Mouse (Mus musculus): ENCODE data around the gene Zc3h15.
"Not testable (repeated sequence)": the region's sequence is repeated elsewhere in the genome, so short reads cannot be mapped to it uniquely, and the experiment has no call there.

Gene Zc3h15

DNA sequence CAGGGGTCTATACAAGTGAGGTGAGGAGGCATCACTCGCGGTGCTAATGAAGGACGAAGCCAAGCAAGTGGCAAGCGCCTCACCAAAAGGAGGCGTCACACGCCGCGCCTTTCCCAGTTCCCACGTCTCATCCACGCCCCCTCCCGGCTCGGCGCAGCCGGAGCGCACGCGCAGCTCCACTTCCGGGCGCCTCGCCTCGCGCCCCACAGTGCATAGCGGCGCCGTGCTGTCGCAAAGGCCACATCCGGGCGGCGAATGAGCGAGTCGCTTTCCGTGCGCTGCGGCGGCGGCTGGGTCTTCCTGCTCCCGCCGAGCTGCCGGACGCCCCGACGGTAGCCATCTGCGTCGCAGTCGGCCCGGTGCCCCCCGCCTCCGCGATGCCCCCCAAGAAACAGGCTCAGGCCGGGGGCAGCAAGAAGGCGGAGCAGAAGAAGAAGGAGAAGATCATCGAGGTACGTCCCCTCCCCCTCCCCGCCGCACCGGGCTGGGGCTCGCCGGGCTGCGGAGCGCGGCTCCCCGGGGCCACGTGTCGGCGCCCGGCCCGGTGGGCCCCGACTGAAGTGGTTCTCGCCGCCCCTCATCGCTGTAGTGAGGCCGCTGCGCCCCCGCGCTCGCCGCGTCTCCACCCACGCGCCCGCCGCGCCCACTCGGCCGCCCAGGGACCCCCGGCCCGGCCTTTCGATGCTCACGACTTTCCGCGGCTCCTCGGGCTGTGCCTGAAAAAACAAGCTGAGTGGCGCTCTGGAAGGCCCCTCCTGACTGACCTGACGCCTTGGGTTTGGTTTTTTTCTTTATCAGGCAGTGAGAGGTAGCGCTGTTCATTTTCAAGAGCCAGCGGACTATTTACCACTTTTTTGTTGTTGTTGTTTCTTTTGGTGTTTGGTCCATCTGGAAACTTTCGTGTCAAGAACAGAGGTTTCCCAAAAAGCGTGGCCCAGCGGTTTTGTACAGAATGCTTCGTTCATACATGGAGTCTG is at the start of gene Zc3h15:
Gene Zc3h15 (plus strand): TSS at position 160 of the 977 bp plus-strand sequence.
- peak; percentile 87 to 88 for DNase-seq

DNA sequence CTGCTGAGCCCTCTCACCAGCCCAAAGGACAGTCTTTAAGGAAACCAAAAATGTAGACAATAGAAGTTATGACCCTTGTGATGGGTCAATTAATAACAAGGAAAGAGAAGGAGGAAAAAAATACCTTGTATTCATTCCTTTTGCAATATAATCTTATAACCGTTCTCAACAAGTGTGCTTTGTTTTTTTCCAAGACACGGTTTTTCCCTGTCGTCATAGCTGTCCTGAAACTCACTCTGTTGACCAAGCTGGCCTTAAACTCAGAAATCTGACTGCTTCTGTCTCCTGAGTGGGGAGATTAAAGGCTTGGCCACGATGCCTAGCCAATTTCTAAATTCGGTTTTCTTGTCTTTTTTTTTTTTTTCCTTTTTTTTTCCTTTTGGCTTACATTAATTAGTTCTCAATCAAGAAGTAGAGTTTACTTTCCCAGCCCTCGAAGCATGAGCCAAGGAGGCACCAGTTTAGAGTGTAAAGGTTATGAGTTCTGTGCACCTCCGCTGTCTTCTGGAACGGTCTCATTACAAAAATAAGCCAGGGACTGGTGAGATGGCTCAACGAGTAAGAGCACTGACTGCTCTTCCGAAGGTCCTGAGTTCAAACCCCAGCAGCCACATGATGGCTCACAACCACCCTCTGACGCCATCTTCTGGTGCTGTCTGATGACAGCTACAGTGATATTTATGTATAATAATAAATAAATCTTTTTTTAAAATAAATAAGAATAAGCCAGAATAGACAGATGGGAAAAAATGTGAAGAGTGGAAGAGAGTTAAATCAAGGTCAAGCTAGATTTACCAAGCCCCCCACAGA is 23.5 kb upstream of the Zc3h15 start:
- DNase-seq, result no peak

DNA sequence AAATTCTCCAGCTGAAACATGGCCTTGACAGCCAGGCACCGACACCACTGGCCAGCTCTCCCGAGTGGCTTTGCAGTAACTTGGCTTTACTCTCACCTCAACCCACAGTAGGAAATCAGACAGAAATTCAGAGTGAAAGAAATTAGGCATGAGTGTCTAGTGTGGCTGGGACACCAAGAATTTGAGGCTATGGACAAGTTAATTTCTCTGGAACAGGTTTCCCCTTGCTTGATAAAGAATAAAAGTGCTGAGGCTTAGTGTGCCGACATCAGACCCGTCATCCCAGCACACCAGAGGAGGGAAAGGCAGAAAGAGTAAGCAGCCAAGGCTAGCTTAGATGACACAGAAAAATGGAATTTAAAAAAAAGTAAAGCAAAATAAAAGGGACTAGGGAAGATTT is 22.7 kb upstream of the Zc3h15 start:
- no peak for DNase-seq

GRCm38 (mm10) chr2:83622792-83623191 is 21.4 kb upstream of the Zc3h15 start:
- no peak for DNase-seq

DNA sequence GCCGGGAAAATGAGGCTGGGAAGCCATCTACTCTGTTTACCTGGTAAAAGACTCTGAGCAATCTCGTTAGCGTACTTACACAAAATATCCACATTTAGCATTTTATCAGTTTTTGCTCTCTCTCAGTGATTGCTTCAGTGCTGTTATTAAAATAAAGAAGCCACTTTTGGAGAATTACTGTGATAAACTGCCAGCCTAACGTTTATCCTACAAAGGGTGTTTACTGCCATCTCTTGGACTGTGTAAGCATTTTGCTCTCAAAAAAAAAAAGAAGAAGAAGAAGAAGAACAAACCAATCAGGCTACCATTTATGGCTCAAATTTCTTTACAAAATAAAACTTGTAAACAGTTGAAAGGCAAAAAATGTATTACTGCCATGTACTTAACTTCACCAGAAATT is 20.2 kb upstream of the Zc3h15 start:
- DNase-seq, result no peak

GRCm38 (mm10) chr2:83625226-83626108 is 18.8 kb upstream of the Zc3h15 start:
- peak; percentile 21 to 23 for DNase-seq

DNA sequence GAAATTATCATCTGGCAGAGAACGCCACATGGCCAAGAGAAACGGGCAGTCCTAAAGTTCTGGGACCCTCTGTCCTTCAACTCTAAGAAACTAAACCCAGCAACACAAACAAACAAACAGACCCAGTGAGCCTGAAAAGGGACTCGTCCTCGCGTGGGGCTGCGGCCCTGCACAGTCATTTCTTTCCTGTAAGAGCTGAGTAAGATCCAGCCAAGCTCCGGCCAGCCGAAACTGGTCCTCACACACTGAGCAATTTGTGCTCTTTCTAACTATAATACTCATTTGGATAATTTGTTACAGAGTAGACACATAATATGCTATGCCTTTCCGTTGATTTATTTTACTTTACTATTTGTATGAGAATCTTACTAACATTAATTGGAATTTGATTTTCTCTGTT is 17.4 kb upstream of the Zc3h15 start:
- no peak for DNase-seq

DNA sequence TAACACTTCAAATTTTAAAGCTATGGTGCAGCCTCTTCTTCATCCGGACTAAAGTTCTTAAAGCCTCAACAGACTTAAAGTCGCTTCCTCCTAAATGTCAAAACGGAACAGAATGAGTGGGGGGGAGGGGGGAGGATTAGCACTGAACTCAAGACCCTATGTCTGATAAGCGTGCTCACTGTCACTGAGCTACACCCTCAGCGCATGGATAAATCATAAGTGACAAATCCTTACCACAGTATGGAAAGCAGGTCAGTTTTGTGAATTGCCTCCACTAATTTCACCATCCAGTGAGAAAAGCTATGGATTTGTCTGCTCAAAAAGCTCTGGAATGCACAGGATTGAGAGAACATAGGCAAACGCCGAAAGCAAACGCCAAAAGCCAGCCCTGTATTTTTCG is 16.7 kb upstream of the Zc3h15 start:
- no peak for DNase-seq

DNA sequence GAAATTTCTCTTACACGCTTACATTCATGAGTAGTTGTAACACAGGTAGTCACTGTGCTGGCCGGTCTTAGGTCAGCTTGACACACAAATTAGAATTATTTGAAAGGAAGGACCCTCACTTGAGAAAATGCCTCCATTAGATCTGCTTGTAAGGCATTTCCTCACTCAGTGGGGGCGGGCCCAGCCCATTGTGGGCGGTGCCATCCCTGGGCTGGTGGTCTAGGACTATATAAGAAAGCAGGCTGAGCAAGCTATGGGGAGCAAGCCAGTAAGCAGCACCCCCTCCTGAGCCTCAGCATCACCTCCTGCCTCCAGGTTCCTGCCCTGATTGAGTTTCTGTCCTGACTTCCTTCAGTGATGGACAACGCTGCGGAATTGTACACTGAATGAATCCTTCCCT is 16.3 kb upstream of the Zc3h15 start:
- DNase-seq, result no peak

- no peak for DNase-seq
These were observed 2.2 kb upstream of the Zc3h15 start for GRCm38 (mm10) chr2:83641993-83642392.

GRCm38 (mm10) chr2:83648916-83649315 is 4.7 kb downstream of the Zc3h15 start:
- no peak for DNase-seq

DNA sequence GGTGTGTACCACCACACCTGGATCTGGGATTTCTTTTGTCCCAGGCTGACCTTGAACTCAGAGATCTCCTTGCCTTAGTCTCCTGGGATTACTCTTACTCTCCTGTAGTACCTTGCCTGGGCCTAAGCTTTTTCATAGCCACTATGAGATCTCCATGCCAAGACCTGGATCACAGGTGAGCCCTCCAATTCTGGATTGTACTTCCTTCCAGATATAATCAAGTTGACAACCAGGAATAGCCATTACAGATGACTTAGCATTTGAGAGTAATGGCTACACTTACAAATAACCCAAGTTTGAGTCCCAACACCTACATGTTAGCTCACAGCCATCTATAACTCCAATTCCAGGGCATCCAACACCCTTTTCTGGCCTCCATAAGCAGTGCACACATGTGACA is 8.4 kb downstream of the Zc3h15 start:
- DNase-seq, result no peak

GRCm38 (mm10) chr2:83659279-83659678 is 15.0 kb downstream of the Zc3h15 start:
- no peak for DNase-seq

DNA sequence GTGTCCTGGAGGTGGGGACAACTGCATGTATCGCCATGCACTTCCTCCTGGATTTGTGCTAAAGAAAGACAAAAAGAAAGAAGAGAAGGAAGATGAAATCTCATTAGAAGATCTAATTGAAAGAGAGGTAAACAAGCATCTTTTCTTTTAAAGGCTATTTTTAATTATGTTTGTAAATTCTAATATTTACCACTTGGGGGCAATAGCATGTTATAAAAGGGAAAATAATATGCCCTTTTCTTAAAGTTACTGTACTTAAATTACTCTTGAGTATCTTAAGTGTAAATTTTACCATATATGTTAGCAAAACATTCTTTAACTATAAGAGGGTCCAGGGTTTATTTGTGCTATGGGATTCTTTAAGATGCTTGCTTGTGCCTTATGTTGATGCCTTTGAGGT is 15.9 kb downstream of the Zc3h15 start:
- DNase-seq, result no peak

DNA sequence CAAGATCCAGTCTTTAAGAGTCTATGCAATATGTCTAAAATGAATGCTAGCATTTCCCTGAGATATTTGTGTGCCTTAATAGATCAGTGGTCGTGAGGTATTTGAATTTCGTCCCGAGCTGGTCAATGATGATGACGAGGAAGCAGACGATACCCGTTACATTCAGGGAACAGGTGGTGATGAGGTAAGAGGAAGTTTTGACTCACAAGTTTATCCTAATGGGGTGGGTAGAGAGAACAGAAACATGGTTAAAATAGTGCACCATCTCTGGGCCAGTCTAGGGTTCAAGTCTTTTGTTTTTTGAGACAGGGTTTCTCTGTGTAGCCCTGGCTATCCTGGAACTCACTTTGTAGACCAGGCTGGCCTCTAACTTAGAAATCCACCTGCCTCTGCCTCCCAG is 17.1 kb downstream of the Zc3h15 start:
- no peak for DNase-seq

DNA sequence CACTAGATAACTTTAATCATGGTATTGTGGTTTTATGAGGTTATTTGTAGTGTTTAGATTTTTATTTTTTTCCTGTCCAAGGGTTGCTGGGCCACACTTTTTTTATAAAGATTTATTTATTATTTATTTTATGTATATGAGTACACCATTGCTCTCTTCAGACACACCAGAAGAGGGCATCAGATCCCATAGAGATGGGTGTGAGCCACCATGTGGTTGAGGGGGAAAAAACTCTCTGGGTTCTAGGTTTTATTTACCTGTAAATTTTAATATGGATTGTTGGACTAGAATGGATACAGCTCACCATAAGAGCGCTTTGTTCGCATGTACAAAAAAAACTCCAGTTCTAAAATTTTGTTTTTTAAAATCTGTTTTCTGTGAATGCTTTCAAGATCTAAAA is 20.8 kb downstream of the Zc3h15 start:
- not testable (repeated sequence) for DNase-seq

DNA sequence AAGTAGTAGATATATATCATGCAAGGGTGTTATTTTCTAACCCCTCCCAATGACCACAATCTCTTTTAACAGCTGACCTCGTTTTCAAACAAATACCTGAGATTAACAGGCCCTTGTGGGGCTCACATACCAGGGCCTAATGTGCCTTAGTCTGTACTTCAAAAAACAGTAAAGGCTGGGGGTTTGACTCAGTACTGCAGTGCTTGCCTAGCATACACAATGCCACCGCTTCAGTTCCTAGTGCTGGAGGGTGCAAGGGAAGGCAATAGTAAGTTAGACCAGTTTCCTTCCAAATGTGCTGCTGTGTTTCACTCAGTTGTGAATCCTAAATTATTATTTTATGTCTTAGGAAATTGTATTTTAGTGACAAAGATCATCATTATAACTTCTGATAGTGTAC is 23.2 kb downstream of the Zc3h15 start:
- DNase-seq, result no peak

DNA sequence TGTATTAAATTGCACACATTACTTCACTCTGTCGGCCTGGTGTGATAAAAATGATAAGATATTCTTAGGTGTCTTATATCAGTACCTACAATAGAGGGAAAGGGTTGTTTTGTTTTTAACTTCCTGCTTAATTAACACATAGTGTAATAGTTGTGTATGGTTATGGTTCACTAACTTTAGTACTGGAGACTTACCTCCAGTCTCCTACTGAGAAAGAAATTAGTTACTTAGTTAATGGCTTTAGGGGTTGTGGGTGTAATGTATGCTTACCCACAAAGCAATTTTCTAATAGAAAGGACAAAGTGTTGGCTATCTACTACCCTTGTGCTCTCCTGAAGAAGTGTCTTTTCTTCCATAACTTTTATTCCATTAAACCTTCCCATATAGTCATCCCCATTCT is 23.8 kb downstream of the Zc3h15 start:
- DNase-seq, result no peak

GRCm38 (mm10) chr2:83669988-83670387 is 25.8 kb downstream of the Zc3h15 start:
- DNase-seq, result no peak

DNA sequence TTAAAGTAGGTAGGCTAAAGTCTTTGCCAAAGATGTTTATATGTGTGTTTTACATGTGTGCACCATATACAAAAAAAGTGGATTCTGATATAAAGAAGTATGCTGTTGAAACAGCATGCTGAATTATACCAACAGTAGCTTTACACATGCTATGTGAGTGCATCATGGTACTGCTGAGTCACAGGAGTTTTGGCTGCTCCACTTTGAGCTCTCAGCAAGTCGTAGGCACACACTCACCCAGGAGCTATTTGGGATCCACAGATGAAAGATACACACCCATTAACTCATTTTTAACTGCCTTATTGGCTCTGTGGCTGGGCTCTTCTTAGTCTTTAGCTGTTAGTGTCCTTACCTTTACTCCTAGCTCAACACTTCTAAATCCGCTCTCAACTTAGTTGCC is 27.6 kb downstream of the Zc3h15 start:
- DNase-seq, result no peak

DNA sequence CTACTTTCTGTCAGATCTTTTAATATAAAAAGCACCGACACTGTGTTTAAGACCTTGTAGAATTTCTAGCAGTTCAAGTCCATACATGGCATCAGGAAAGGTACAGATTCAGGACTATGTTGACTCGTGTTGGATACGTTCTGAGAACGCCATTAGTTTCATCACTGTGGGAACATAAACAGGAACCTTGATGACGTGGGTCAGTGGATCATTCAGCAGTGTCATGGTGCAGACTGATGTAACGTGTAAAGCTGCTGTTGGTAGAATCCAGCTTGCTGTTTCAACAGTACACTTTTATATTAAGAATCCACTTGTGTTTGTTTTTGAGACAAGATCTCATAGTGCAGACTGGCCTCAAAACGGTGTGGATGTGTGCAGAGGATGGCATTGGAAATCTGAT is 28.8 kb downstream of the Zc3h15 start:
- no peak for DNase-seq

DNA sequence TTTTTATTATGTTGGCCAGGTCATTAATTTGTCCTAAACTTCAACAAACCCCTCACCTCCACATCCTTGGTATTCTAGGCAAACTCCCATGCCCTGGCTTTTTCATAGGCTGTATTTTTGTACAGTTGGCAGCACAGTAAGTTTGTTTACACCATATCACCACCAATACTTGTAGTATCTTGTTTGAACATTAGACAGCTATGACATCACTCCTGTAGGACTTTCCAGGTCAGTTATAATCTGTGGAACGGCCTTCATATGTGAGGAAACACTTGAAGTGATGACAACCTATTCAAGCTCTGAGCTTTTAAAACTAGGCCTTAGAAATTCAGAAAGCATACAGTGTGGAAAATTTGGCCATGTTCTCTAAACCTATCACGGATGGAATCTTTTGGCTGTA is 29.6 kb downstream of the Zc3h15 start:
- DNase-seq, result no peak

GRCm38 (mm10) chr2:83674421-83674820 is 30.2 kb downstream of the Zc3h15 start:
- no peak for DNase-seq
